Mouse (Mus musculus): ENCODE measurements at regions not wholly inside any gene's neighbourhood (a gene's known extent, or its start where the extent isn't known, plus 50 kb on each side); places are given as distances from the start of the nearest gene placed in this dataset.

- Histone ChIP-seq H3K4me1 (peaks cover 24% of the 10 kb centered on the region), H3K27ac (replicated peaks) (peak overlapping the region; percentile 82), H3K36me3 (no peaks in the 10 kb centered on the region), H3K9me3 (replicated peaks) (peaks cover 10% of the 10 kb centered on the region; the same call in 1 of the 2 replicates), H3K27me3 (ENCODE audit: low read depth, poor library complexity, severe bottlenecking) (peaks cover 100% of the 10 kb centered on the region), H3K4me3 (peak overlapping the region; percentile 37)
- under 1% methylated on average over 30 of the region's 30 CpGs for WGBS
- peak; percentile 86 for DNase-seq (ENCODE audit: low spot score)
Measured at GRCm38 (mm10) chr5:120322031-120322731, 109.3 kb upstream of the Lhx5 start.

GRCm38 (mm10) chr5:120322732-120323316 is 108.7 kb upstream of the Lhx5 start:
- no peaks in the 10 kb centered on the region for H3K36me3 ChIP-seq
- WGBS = 10% methylated on average over 10 of the region's 12 CpGs
- peaks cover 100% of the 10 kb centered on the region for H3K27me3 ChIP-seq (ENCODE audit: low read depth, poor library complexity, severe bottlenecking)
- H3K27ac ChIP-seq (replicated peaks) = peak overlapping the region; percentile 82
- peak; percentile 59 for DNase-seq (ENCODE audit: low spot score)
- peaks cover 24% of the 10 kb centered on the region for H3K4me1 ChIP-seq
- peak overlapping the region; percentile 37 for H3K4me3 ChIP-seq
- peaks cover 10% of the 10 kb centered on the region; the same call in 1 of the 2 replicates for H3K9me3 ChIP-seq (replicated peaks)

- H3K9me3 ChIP-seq (replicated peaks) = peaks cover 10% of the 10 kb centered on the region; the same call in 1 of the 2 replicates
- peaks cover 24% of the 10 kb centered on the region for H3K4me1 ChIP-seq
- no peak for DNase-seq (ENCODE audit: low spot score)
- H3K27me3 ChIP-seq (ENCODE audit: low read depth, poor library complexity, severe bottlenecking) = peaks cover 100% of the 10 kb centered on the region
- no peak overlapping the region for H3K27ac ChIP-seq (replicated peaks)
- 84% methylated on average over 2 of the region's 2 CpGs for WGBS
- no peak overlapping the region for H3K4me3 ChIP-seq
- no peaks in the 10 kb centered on the region for H3K36me3 ChIP-seq
Measured at GRCm38 (mm10) chr5:120324111-120324510, 107.4 kb upstream of the Lhx5 start.

GRCm38 (mm10) chr5:120325386-120325910 is 106.1 kb upstream of the Lhx5 start:
- H3K36me3 ChIP-seq = no peaks in the 10 kb centered on the region
- no peak for DNase-seq (ENCODE audit: low spot score)
- WGBS = 75% methylated on average over 16 of the region's 16 CpGs
- no peak overlapping the region for H3K4me3 ChIP-seq
- H3K9me3 ChIP-seq (replicated peaks) = peaks cover 10% of the 10 kb centered on the region; the same call in 1 of the 2 replicates
- peaks cover 25% of the 10 kb centered on the region for H3K4me1 ChIP-seq
- H3K27ac ChIP-seq (replicated peaks) = no peak overlapping the region
- H3K27me3 ChIP-seq (ENCODE audit: low read depth, poor library complexity, severe bottlenecking) = peaks cover 100% of the 10 kb centered on the region

- no peak overlapping the region for H3K27ac ChIP-seq (replicated peaks)
- no peak overlapping the region for H3K4me3 ChIP-seq
- H3K4me1 ChIP-seq = peaks cover 6% of the 10 kb centered on the region
- no peak for DNase-seq (ENCODE audit: low spot score)
- no peaks in the 10 kb centered on the region for H3K9me3 ChIP-seq (replicated peaks)
- H3K36me3 ChIP-seq = no peaks in the 10 kb centered on the region
- WGBS = 94% methylated on average over 14 of the region's 14 CpGs
- H3K27me3 ChIP-seq (ENCODE audit: low read depth, poor library complexity, severe bottlenecking) = peaks cover 78% of the 10 kb centered on the region
Measured at GRCm38 (mm10) chr5:120332030-120332429, 99.5 kb upstream of the Lhx5 start.

- DNase-seq (ENCODE audit: low spot score) = no peak
- WGBS = 84% methylated on average over 2 of the region's 2 CpGs
- no peak overlapping the region for H3K4me3 ChIP-seq
- H3K36me3 ChIP-seq = no peaks in the 10 kb centered on the region
- H3K9me3 ChIP-seq (replicated peaks) = no peaks in the 10 kb centered on the region
- H3K4me1 ChIP-seq = peaks cover 22% of the 10 kb centered on the region
- peaks cover 72% of the 10 kb centered on the region for H3K27me3 ChIP-seq (ENCODE audit: low read depth, poor library complexity, severe bottlenecking)
- 0 out of 2 replicates have a peak overlapping the region, but pooled peaks have one; percentile 38 for H3K27ac ChIP-seq (replicated peaks)
Measured at GRCm38 (mm10) chr5:120339162-120339561, 92.3 kb upstream of the Lhx5 start.

- 61% methylated on average over 3 of the region's 3 CpGs for WGBS
- DNase-seq (ENCODE audit: low spot score) = no peak
- Histone ChIP-seq H3K27ac (replicated peaks) (no peak overlapping the region), H3K27me3 (ENCODE audit: low read depth, poor library complexity, severe bottlenecking) (peaks cover 63% of the 10 kb centered on the region), H3K36me3 (no peaks in the 10 kb centered on the region), H3K4me3 (no peak overlapping the region), H3K4me1 (peaks cover 22% of the 10 kb centered on the region), H3K9me3 (replicated peaks) (no peaks in the 10 kb centered on the region)
Measured at GRCm38 (mm10) chr5:120340696-120341231, 90.7 kb upstream of the Lhx5 start.

GRCm38 (mm10) chr5:120350461-120350860 is 81.0 kb upstream of the Lhx5 start:
- no peak overlapping the region for H3K4me3 ChIP-seq
- peaks cover 35% of the 10 kb centered on the region for H3K27me3 ChIP-seq (ENCODE audit: low read depth, poor library complexity, severe bottlenecking)
- H3K27ac ChIP-seq (replicated peaks) = no peak overlapping the region
- DNase-seq (ENCODE audit: low spot score) = no peak
- peaks cover 4% of the 10 kb centered on the region for H3K4me1 ChIP-seq
- H3K9me3 ChIP-seq (replicated peaks) = no peaks in the 10 kb centered on the region
- 94% methylated on average over 3 of the region's 3 CpGs for WGBS
- H3K36me3 ChIP-seq = no peaks in the 10 kb centered on the region

- no peak overlapping the region for H3K27ac ChIP-seq (replicated peaks)
- H3K27me3 ChIP-seq (ENCODE audit: low read depth, poor library complexity, severe bottlenecking) = peaks cover 49% of the 10 kb centered on the region
- H3K4me3 ChIP-seq = no peak overlapping the region
- H3K4me1 ChIP-seq = peaks cover 4% of the 10 kb centered on the region
- no peak for DNase-seq (ENCODE audit: low spot score)
- WGBS = 68% methylated on average over 5 of the region's 5 CpGs
- H3K9me3 ChIP-seq (replicated peaks) = no peaks in the 10 kb centered on the region
- H3K36me3 ChIP-seq = no peaks in the 10 kb centered on the region
Measured at GRCm38 (mm10) chr5:120351827-120352226, 79.7 kb upstream of the Lhx5 start.

- H3K27ac ChIP-seq (replicated peaks) = 0 out of 2 replicates have a peak overlapping the region, but pooled peaks have one; percentile 10
- H3K36me3 ChIP-seq = no peaks in the 10 kb centered on the region
- peaks cover 13% of the 10 kb centered on the region for H3K4me1 ChIP-seq
- no peak for DNase-seq (ENCODE audit: low spot score)
- peaks cover 67% of the 10 kb centered on the region for H3K27me3 ChIP-seq (ENCODE audit: low read depth, poor library complexity, severe bottlenecking)
- H3K4me3 ChIP-seq = no peak overlapping the region
- 80% methylated on average over 5 of the region's 5 CpGs for WGBS
- H3K9me3 ChIP-seq (replicated peaks) = no peaks in the 10 kb centered on the region
Measured at GRCm38 (mm10) chr5:120353657-120354056, 77.8 kb upstream of the Lhx5 start.

- Histone ChIP-seq H3K36me3 (no peaks in the 10 kb centered on the region), H3K4me3 (no peak overlapping the region), H3K4me1 (peaks cover 21% of the 10 kb centered on the region), H3K9me3 (replicated peaks) (no peaks in the 10 kb centered on the region), H3K27ac (replicated peaks) (no peak overlapping the region), H3K27me3 (ENCODE audit: low read depth, poor library complexity, severe bottlenecking) (peaks cover 92% of the 10 kb centered on the region)
- 77% methylated on average over 4 of the region's 4 CpGs for WGBS
- DNase-seq (ENCODE audit: low spot score) = no peak
Measured at GRCm38 (mm10) chr5:120356950-120357349, 74.5 kb upstream of the Lhx5 start.

GRCm38 (mm10) chr5:120358084-120358690 is 73.3 kb upstream of the Lhx5 start:
- WGBS = 14% methylated on average over 20 of the region's 20 CpGs
- Histone ChIP-seq H3K27me3 (ENCODE audit: low read depth, poor library complexity, severe bottlenecking) (peaks cover 91% of the 10 kb centered on the region), H3K9me3 (replicated peaks) (no peaks in the 10 kb centered on the region), H3K27ac (replicated peaks) (peak overlapping the region; percentile 73), H3K4me1 (peaks cover 21% of the 10 kb centered on the region), H3K36me3 (no peaks in the 10 kb centered on the region), H3K4me3 (no peak overlapping the region)
- DNase-seq (ENCODE audit: low spot score) = peak; percentile 34

Measured in midbrain, embryonic 10.5 days (tissue).